8 mouse cellular contexts compared by ENCODE assay signal in genomic region chr9:62857719-62858261, GRCm38 (mm10). TPM values are rescaled to one million over a fixed set of nuclear protein-coding genes. Genes with fewer than 3 reads are reported as not detected.
DNase-seq lines count a peak whose midpoint lies in the region; ATAC-seq and TF ChIP-seq lines count a peak whose summit lies in the region.

Gene Calml4 (plus strand): TSS chr9:62858080.

- in situ Hi-C loops in ES-E14 (cut with MboI; ENCODE audit: low sequenced_read_pairs in 2 of 2, unreplicated experiment in 2 of 2) = no loop called here

- no peak for DNase-seq in ES-E14 (ENCODE audit: low read depth, low spot score)
- DNase-seq in brain, embryonic 14.5 days (ENCODE audit: low read depth) = peak; percentile 59
- peak; percentile 78 to 80 for DNase-seq in heart, adult 2 months
- peak; percentile 95 to 96 for DNase-seq in kidney, adult 8-10 months
- peak; percentile 85 for DNase-seq in lung, postnatal 0 days (ENCODE audit: low spot score)
- peak; percentile 74 for DNase-seq in skeletal muscle tissue, adult 2 months (ENCODE audit: low read depth, low spot score)
- no peak for DNase-seq in left cerebral cortex, postnatal 36 days (ENCODE audit: low spot score in 2 of 2)
- no peak for DNase-seq in left cerebral cortex, adult 9 months (ENCODE audit: low spot score in 2 of 2)

- no peak within 1 kb of the TSS for H3K4me3 ChIP-seq in ES-E14 (ENCODE audit: insufficient read depth in 1 of 2, low read depth in 1 of 2, low read length in 2 of 2, poor library complexity in 1 of 2, severe bottlenecking in 1 of 2)
- H3K4me3 ChIP-seq in heart, adult 2 months = peak within 1 kb of the TSS; percentile 26; the same call in 1 of the 2 replicates
- no peak within 1 kb of the TSS for H3K4me3 ChIP-seq in lung, postnatal 0 days (ENCODE audit: low read depth, low read length)

- no peak within 1 kb of the TSS for H3K27ac ChIP-seq in ES-E14 (ENCODE audit: insufficient read depth, low read depth, low read length, poor library complexity, severe bottlenecking)
- peak within 1 kb of the TSS; percentile 59 for H3K27ac ChIP-seq in heart, adult 2 months
- peak within 1 kb of the TSS; percentile 43; the same call in 1 of the 2 replicates for H3K27ac ChIP-seq in lung, postnatal 0 days (ENCODE audit: low read length)

- WGBS in heart, adult 2 months = 36% methylated on average over 20 of the region's 20 CpGs
- WGBS in lung, postnatal 0 days = 13% methylated on average over 12 of the region's 20 CpGs

- peak; percentile 83 for ATAC-seq in lung, postnatal 0 days

- TF ChIP-seq EP300 in heart, adult 2 months (IDR thresholded peaks at IDR 0.05; ENCODE audit: insufficient read depth, low read depth, low read length) = no peak
- TF ChIP-seq EP300 in lung, postnatal 0 days (IDR thresholded peaks at IDR 0.05) = no peak

- H3K9me3 ChIP-seq in ES-E14 (ENCODE audit: control insufficient read depth, insufficient read depth, low read depth, low read length) = no peaks in the 10 kb centered on the region
- H3K9me3 ChIP-seq in lung, postnatal 0 days (ENCODE audit: low read length) = no peaks in the 10 kb centered on the region

- H3K27me3 ChIP-seq in heart, adult 2 months (ENCODE audit: control insufficient read depth, insufficient read depth, low read length) = no peaks in the 10 kb centered on the region
- H3K27me3 ChIP-seq in lung, postnatal 0 days (replicated peaks; ENCODE audit: insufficient read depth, low read length) = no peaks in the 10 kb centered on the region

- H3K79me2 ChIP-seq in heart, adult 2 months (replicated peaks; ENCODE audit: control insufficient read depth, insufficient read depth, low read length) = no peaks in the 10 kb centered on the region

- no peak for TF ChIP-seq CTCF in brain, embryonic 14.5 days (IDR thresholded peaks at IDR 0.05; ENCODE audit: borderline replicate concordance, extremely low read depth, insufficient read depth, insufficient read length)
- TF ChIP-seq CTCF in heart, adult 2 months (IDR thresholded peaks at IDR 0.05) = no peak
- TF ChIP-seq CTCF in lung, postnatal 0 days (IDR thresholded peaks at IDR 0.05) = no peak

- TF ChIP-seq POLR2A in brain, embryonic 14.5 days (IDR thresholded peaks at IDR 0.05; ENCODE audit: borderline replicate concordance, extremely low read depth, insufficient read depth, insufficient read length, poor library complexity, severe bottlenecking) = no peak
- TF ChIP-seq POLR2A in heart, adult 2 months (IDR thresholded peaks at IDR 0.05; ENCODE audit: insufficient read depth, low read depth, low read length) = no peak

- H3K4me2 ChIP-seq in lung, postnatal 0 days (replicated peaks; ENCODE audit: low read depth, low read length) = peak within 1 kb of the TSS; percentile 36

- no peaks in the 10 kb centered on the region for H3K36me3 ChIP-seq in ES-E14 (ENCODE audit: control insufficient read depth, insufficient read depth, low read length, poor library complexity, severe bottlenecking)
- H3K36me3 ChIP-seq in heart, adult 2 months (ENCODE audit: control insufficient read depth, insufficient read depth, low read length) = no peaks in the 10 kb centered on the region
- H3K36me3 ChIP-seq in lung, postnatal 0 days (ENCODE audit: insufficient read depth, low read length) = no peaks in the 10 kb centered on the region

- H3K9ac ChIP-seq in ES-E14 (ENCODE audit: insufficient read depth, low read depth, low read length, poor library complexity, severe bottlenecking) = no peak within 1 kb of the TSS
- no peak within 1 kb of the TSS for H3K9ac ChIP-seq in heart, adult 2 months (ENCODE audit: low read depth, low read length)
- H3K9ac ChIP-seq in lung, postnatal 0 days (replicated peaks; ENCODE audit: low read depth) = 0 out of 2 replicates have a peak within 1 kb of the TSS, but pooled peaks have one; percentile 3

- intact Hi-C loops in heart, adult 2 months (cut with DNase I) = no loop called here
- intact Hi-C loops in left cerebral cortex, postnatal 36 days (cut with DNase I) = no loop called here

- peaks cover 5 to 6% of the 10 kb centered on the region in 2 experiments; a peak in 3 of 4 replicates for H3K4me1 ChIP-seq in ES-E14 (ENCODE audit: control insufficient read depth in 2 of 2, insufficient read depth in 2 of 2, low read length in 2 of 2, poor library complexity in 1 of 2)
- H3K4me1 ChIP-seq in heart, adult 2 months (ENCODE audit: control insufficient read depth, insufficient read depth, low read length) = peaks cover 5% of the 10 kb centered on the region
- peaks cover 14% of the 10 kb centered on the region; the same call in 1 of the 2 replicates for H3K4me1 ChIP-seq in lung, postnatal 0 days (ENCODE audit: insufficient read depth, low read depth, low read length)

TF ChIP-seq in ES-E14, 5 proteins besides CTCF, POLR2A, EP300 and RAD21:
- TF ChIP-seq CHD2 (IDR thresholded peaks at IDR 0.05; ENCODE audit: low read depth, low read length) = no peak

RNA-seq across cellular contexts. Expression of gene Calml4, which starts in this region (rescaled TPM):
- total RNA-seq in ES-E14 (2012; rRNA removed) = 10.2 and 23.9 TPM in 2 replicates
- 6.8 and 13.3 TPM in 2 replicates for polyA plus RNA-seq in brain, embryonic 14.5 days (2012; rRNA removed)
- 1 to 10 TPM in 1 of 2 experiments, under 1 TPM in 1; 0.93 to 1.4 TPM for total RNA-seq in heart, adult 2 months (2021)
- 0.76 and 1.6 TPM in 2 replicates for polyA plus RNA-seq in heart, adult 2 months (2012; rRNA removed)
- 19.7 and 20.6 TPM in 2 replicates for polyA plus RNA-seq in lung, postnatal 0 days (2015; fragmentation: Nextera tagmentation; extraction: Ambion mirVana)
- total RNA-seq in left cerebral cortex, postnatal 36 days (2021) = 1 to 10 TPM in 1 of 2 experiments, not detected in 1; 1.7 TPM

Comparison
In these comparisons a context has a peak if more than half of its experiments do, and no peak if none do; other contexts are left out.
1. DNase-seq: peak in brain, embryonic 14.5 days (single experiment), heart, adult 2 months (2 of 2), kidney, adult 8-10 months (2 of 2), lung, postnatal 0 days (single experiment) and skeletal muscle tissue, adult 2 months (single experiment); none in ES-E14 (single experiment), left cerebral cortex, postnatal 36 days (0 of 2) and left cerebral cortex, adult 9 months (0 of 2).